Mouse (Mus musculus): Measurements from ENCODE around the gene Cab39. TPM values are rescaled to one million over a fixed set of nuclear protein-coding genes. Genes with fewer than 3 reads are reported as not detected.

The Cab39 gene
- total RNA-seq, 2 experiments from 2014 or later = 150 to 163 TPM

DNA sequence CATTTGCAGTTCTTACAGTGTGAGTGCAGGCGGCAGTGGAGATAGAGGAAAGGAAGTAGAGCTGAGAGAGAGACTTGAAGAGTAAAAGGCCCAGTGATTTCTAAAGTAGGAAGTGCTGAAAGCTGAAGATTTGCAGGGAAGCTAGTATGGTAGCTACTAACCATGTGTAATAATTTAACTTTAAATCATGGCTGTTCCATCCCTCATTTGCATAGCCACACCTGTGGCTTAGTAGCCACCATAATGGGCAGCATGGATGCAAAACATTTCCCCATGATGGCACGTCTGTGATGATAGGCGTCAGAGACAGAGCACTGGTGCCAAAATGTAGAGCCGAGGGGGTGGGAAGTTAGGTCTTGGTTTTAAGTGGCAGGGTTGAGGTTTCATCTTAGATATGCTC, 47.2 kb downstream of the Cab39 start:
- DNase-seq (ENCODE audit: low spot score in 2 of 2) = no peak
- intact Hi-C loops (cut with DNase I) = loop anchor here (5.0 kb wide), 1 partner anchor 48 kb away; the partner anchor contains the start of gene Cab39

- intact Hi-C loops (cut with DNase I) = loop anchor here (5.0 kb wide), 1 partner anchor 50 kb away; the partner anchor contains the start of gene Cab39
- no peak for DNase-seq (ENCODE audit: low spot score in 2 of 2)
These were observed 49.0 kb downstream of the Cab39 start for GRCm38 (mm10) chr1:85842251-85842650.

GRCm38 (mm10) chr1:85843291-85843863, 50.1 kb downstream of the Cab39 start:
- intact Hi-C loops (cut with DNase I) = loop anchor here (5.0 kb wide), 1 partner anchor 51 kb away; the partner anchor contains the start of gene Cab39

DNA sequence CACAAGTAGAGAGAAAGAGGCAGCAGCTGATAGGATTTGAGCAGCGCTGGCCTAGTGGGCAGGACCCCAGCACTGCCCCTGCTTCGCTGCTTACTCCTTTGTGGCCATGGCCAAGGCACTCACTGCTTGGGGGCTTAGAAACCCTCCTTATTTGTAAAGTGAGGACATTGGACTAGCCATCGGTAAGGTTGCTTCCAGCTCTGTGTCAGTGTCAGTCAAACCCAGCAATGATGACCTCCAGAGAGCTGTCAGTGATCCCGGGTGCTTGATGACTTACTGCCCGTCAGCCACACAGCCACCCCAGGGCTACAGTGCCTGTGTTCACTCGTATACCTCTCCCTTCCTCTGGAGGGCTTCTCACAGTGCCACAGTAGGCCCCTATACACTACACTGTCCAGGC, 51.7 kb downstream of the Cab39 start:
- no peak for DNase-seq (ENCODE audit: low spot score in 2 of 2)
- intact Hi-C loops (cut with DNase I) = loop anchor here (5.0 kb wide), 1 partner anchor 53 kb away; the partner anchor contains the start of gene Cab39

More at GRCm38 (mm10) chr1:85843291-85843863, 50.1 kb downstream of the Cab39 start:
- no peak for DNase-seq (ENCODE audit: low spot score in 2 of 2)

- no peak for DNase-seq (ENCODE audit: low spot score in 2 of 2)
- intact Hi-C loops (cut with DNase I) = no loop called here
These were observed 52.2 kb downstream of the Cab39 start for GRCm38 (mm10) chr1:85845476-85845875.

DNA sequence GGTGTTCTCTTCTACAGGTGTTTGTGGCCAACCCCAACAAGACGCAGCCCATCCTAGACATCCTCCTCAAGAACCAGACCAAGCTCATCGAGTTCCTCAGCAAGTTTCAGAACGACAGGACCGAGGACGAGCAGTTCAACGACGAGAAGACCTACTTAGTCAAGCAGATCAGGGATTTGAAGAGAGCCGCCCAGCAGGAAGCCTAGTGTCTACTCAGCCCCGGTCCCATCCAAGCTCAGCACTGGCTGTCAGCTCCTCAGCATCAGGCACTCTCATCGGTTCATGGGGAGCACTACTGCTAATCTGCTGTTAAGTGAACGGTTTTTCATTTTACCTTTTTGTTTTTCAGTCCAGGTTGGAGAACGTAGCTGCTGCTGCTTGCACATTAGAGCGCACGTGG, 55.8 kb downstream of the Cab39 start:
- intact Hi-C loops (cut with DNase I) = no loop called here
- DNase-seq (ENCODE audit: low spot score in 2 of 2) = no peak

- intact Hi-C loops (cut with DNase I) = loop anchor here (5.0 kb wide), 3 partner anchors 46 to 206 kb away; no protein-coding TSS in a partner anchor
- DNase-seq (ENCODE audit: low spot score in 2 of 2) = no peak
These were observed 57.6 kb downstream of the Cab39 start for GRCm38 (mm10) chr1:85850851-85851250.

DNA sequence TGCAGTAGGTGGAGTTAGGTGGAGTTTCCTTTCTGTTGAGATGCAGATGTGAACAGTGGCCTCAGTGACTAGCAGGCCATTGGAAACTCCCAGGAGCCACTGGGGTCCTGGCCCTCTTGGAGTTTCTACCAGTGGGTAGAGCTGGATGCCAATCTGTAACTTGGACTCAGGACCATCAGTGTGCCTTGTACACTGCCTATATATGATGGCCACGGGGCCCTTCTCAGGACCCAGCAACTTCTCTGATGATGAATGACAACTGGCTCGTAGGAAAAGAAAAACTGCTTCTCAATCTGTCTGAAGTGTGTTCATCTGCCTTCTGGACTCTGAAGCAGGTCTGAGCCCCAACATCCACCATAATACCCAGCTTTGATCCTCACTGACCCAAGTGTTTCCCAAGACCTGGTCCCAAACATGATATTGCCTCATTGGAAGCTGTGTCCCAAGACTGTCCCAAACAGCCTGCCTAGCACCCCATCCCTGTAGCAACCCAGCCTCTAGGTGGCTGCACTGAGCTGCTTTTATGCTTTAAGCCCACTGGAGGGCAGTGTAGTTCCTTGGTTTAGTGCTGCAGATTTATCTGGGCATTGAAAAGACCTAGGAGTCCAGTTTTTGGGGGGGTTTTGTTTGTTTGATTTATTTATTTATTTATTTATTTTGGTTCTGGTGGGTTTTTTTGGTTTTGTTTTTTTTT, 59.9 kb downstream of the Cab39 start:
- intact Hi-C loops (cut with DNase I) = loop anchor here (1.0 to 5.0 kb wide), 4 partner anchors 44 to 204 kb away; no protein-coding TSS in a partner anchor
- DNase-seq (ENCODE audit: low spot score in 2 of 2) = peak; percentile 62 to 69

DNA sequence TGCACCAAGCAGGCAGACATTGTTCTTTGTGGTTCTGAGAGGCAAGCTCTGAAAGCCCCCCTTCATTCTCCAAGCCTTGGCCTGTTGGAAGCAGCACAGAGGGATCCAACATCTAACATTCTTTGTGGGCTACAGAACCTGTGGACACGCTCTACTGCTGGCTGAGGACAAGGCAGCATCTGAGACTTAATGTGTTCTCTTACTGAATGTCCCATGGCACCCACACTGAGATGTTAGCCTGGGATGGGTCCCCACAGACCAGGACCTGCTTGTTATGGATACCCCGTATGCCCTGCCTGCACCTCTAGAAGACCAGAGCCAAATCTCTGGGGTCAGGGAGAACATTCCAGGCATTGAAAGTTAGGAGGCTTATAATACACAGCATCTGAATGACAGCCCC, 60.6 kb downstream of the Cab39 start:
- intact Hi-C loops (cut with DNase I) = loop anchor here (1.0 to 5.0 kb wide), 4 partner anchors 43 to 203 kb away; no protein-coding TSS in a partner anchor
- DNase-seq (ENCODE audit: low spot score in 2 of 2) = no peak

DNA sequence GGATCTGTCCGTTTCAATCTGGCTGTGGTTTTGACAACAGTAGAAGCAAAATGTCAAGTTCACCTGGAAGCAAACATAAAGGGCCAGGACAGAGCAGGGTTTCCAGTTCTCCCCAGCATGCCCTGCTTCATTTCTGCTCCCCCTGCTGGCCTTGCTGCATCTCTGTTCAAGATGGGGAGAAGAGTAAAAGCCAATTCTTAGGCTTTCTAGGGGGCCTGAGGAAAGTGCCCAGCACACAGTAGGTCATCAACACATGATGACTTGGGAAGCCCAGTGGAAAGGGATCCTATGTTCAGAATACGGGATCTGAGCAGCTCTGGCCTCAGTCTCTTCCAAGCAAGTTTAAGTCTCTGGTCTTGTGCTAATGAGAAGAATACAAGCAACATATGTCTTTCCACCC, 61.2 kb downstream of the Cab39 start:
- DNase-seq (ENCODE audit: low spot score in 2 of 2) = no peak

GRCm38 (mm10) chr1:85856266-85856665, 63.0 kb downstream of the Cab39 start:
- DNase-seq (ENCODE audit: low spot score in 2 of 2) = no peak
- intact Hi-C loops (cut with DNase I) = no loop called here

More for the DNA sequence above, 61.2 kb downstream of the Cab39 start:
- intact Hi-C loops (cut with DNase I) = loop anchor here (5.0 kb wide), 3 partner anchors 43 to 203 kb away; no protein-coding TSS in a partner anchor

- intact Hi-C loops (cut with DNase I) = no loop called here
- DNase-seq (ENCODE audit: low spot score in 2 of 2) = no peak
These were observed 64.1 kb downstream of the Cab39 start for GRCm38 (mm10) chr1:85857261-85857754.

- DNase-seq (ENCODE audit: low spot score in 2 of 2) = no peak
- intact Hi-C loops (cut with DNase I) = no loop called here
These were observed 71.1 kb downstream of the Cab39 start for GRCm38 (mm10) chr1:85864383-85864782.

GRCm38 (mm10) chr1:85870001-85870400, 76.8 kb downstream of the Cab39 start:
- intact Hi-C loops (cut with DNase I) = no loop called here
- DNase-seq (ENCODE audit: low spot score in 2 of 2) = peak; percentile 55 to 60

DNA sequence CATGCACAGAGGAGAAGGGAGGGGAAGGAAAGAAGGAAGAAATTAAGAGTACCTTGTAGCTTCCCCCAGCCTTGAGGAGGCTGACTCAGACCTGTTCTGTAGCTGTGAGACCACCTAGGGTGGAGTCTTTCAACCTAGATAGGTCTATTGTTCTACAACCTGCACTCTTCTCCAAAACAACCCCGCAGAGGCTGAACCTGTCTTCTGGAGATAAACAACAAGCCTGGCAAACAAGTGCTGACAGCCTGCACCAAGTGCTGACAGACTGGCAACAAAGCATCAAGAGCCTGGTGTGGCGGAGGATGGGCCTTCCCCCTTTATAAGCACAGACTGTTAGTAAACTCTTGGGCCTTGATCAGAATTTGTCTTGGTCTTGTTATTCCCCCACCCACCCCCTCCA, 77.3 kb downstream of the Cab39 start:
- intact Hi-C loops (cut with DNase I) = no loop called here
- no peak for DNase-seq (ENCODE audit: low spot score in 2 of 2)

GRCm38 (mm10) chr1:85882003-85882402, 88.8 kb downstream of the Cab39 start:
- intact Hi-C loops (cut with DNase I) = no loop called here
- DNase-seq (ENCODE audit: low spot score in 2 of 2) = no peak

DNA sequence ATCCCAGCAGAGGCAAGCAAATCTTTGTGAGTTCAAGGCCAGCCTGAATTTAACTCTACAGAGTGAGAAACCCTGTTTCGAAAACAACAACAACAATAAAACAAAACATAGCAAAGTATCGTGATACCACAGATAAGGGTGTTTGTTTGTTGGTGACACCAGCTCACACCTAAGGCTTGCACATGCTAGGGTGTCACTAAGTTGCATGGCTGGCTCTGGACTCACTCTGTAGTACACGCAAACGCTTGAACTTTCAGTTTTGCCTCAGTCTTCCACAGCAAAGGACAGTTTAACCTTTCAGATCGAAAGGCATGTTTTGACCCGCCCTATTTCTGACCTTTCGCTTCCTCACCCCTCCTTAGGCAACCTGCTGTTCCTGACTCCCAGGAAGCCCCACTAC, 94.0 kb downstream of the Cab39 start:
- intact Hi-C loops (cut with DNase I) = no loop called here
- no peak for DNase-seq (ENCODE audit: low spot score in 2 of 2)

GRCm38 (mm10) chr1:85894231-85894747, 101.0 kb downstream of the Cab39 start, which contains the start of gene Itm2c:
Gene Itm2c (plus strand): TSS chr1:85894281.
- peak; percentile 92 for DNase-seq (ENCODE audit: low spot score in 2 of 2)
- intact Hi-C loops (cut with DNase I) = no loop called here

DNA sequence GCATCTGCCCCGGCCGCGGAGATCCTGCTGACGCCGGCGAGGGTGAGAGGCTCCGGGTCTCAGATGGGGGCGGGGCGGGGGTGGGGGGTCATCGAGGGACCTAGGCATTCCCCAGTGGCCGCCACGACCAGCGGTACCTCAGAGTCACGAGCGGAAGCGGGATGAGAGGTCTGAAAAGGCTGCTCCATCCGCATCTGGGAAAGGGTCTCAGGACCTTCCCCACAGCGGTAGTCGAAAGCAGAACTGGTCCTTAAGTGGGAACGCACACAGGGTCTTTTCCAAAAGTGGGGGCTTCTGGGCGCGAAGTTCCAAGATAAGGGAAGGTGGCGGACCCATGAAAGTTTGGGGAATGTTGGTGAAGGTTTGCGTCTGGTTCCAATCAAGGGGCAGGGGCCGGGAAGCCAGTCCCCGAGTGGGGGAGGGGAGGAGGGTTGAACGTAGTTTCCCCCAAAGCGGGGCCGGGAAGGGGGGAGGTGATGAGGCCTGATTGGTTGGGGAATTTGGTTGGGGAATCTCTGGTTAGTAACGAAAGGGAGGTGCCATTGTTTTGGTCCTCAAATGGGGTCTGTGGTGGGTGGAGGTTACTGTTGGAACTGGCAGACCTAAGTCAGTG, 101.6 kb downstream of the Cab39 start:
- intact Hi-C loops (cut with DNase I) = loop anchor here (1.0 to 5.0 kb wide), 2 partner anchors 37 to 43 kb away; no protein-coding TSS in a partner anchor
- peak; percentile 41 to 44 for DNase-seq (ENCODE audit: low spot score in 2 of 2)

DNA sequence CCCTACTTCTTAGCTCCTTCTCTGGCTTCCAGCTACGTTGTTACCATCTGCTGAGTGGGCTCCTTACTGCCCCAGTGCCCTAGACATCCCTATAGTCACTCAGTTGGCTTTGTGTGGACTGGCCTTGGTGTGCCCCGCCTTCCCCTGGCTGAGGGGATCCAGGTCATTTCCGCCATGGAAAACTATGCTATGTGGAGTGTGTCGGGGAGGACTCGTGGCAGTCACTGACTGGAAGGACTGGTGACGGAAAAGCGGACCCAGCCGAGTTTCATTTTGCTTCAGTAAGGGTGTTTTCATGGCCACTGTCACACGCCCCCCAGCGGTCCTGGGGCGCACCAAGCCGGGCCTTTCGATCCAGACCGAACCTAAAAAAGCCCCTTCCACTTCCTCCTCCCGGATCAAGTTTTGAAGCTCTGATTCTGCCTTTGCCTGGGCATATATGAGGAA, 102.2 kb downstream of the Cab39 start:
- intact Hi-C loops (cut with DNase I) = loop anchor here (1.0 to 5.0 kb wide), 2 partner anchors 37 to 43 kb away; no protein-coding TSS in a partner anchor
- DNase-seq (ENCODE audit: low spot score in 2 of 2) = peak; percentile 67 to 72
